Mouse (Mus musculus): ENCODE measurements around the gene 4933424G06Rik. TPM values are rescaled to one million over a fixed set of nuclear protein-coding genes. Genes with fewer than 3 reads are reported as not detected.
A peak's percentile ranks its signal among the peaks of the same experiment; 100 is the strongest.

4933424G06Rik gene
- polyA plus RNA-seq, 1 experiment from 2014 or later = 0.21 TPM

DNA sequence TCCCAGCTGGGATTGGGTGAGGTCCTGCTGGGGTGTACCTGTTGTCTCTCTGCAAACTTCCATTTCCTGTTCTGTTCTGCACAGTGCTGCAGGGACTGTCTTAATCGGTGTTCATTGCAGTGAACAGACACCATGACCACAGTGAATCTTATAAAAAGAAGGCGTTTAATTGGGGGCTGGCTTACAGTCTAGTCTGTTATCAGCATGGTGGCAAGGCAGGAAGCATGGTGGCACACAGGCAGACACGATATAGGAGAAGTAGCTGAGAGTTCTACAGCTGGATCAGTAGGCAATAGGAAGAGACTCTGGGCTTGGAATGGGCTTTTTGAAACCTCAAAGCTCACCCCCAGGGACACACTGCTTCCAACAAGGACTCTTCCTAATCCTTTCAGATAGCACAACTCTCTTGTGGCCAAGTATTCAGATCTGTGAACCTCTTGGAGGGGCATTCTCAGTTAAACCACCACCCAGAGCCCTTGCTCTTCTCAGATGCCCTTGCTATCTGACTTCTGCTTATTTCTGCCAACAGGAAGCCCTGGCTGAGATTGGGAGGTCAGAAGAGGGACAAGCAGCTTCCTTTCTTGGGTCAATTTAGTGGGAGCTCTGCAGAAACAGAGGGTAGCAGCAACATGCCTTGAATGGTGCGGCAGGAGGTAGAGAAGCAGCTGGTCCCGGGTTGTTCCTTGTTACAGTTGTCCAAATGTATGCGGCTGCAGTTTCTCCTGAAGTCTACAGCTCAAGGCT, 44.2 kb downstream of the 4933424G06Rik start:
- Histone ChIP-seq H3K9ac (replicated peaks) (no peak overlapping the region), H3K27me3 (no peaks in the 10 kb centered on the region), H3K4me3 (replicated peaks) (no peak overlapping the region), H3K27ac (no peak overlapping the region), H3K9me3 (no peaks in the 10 kb centered on the region), H3K4me1 (replicated peaks) (no peaks in the 10 kb centered on the region), H3K36me3 (no peaks in the 10 kb centered on the region), H3K4me2 (no peak overlapping the region)
- WGBS = 76% methylated on average over 6 of the region's 6 CpGs
- ATAC-seq (ENCODE audit: insufficient number of reproducible peaks, insufficient read depth, low FRiP score, low TSS enrichment, low read depth) = no peak

DNA sequence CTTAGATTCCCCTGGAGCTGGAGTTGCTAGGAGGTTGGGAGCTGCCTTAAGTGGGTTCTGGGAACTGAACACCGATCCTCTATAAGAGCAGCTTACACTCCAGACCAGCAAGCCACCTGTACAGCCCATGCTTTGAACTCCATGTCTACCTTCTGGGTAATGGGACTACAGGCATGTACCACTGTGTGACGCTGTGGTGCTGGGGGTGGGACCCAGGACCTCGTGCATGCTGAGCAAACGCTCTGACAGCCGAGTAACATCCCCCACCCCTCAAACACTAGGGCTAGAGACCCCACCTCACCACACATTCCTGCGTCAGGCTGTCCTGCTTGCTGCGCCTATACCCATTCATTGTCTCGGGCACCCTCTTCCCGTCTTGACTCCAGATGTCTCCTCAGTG, 48.6 kb downstream of the 4933424G06Rik start:
- WGBS = 89% methylated on average over 9 of the region's 9 CpGs
- Histone ChIP-seq H3K27ac (no peak overlapping the region), H3K9ac (replicated peaks) (no peak overlapping the region), H3K4me1 (replicated peaks) (no peaks in the 10 kb centered on the region), H3K4me2 (no peak overlapping the region), H3K27me3 (no peaks in the 10 kb centered on the region), H3K36me3 (no peaks in the 10 kb centered on the region), H3K9me3 (no peaks in the 10 kb centered on the region), H3K4me3 (replicated peaks) (no peak overlapping the region)
- ATAC-seq (ENCODE audit: insufficient number of reproducible peaks, insufficient read depth, low FRiP score, low TSS enrichment, low read depth) = no peak

DNA sequence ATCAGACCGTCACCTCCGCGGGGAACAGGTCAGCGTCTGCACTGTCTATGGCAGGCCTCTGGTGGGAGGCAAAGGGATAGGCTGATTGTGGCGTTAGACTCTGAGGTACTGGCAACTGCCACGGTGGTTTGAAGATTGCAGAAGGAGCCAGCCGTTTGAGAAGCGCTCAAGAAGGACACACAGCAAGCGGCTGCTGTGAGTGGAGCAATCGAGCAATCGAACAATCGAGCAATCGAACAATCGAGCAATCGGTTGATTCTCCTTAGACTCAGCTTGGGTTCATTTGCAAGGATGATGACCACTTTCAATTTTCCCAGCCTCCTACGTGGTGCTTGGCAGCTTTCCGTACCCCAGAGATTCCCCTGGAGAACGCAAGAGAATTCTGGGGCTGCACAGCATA, 49.1 kb downstream of the 4933424G06Rik start:
- H3K4me3 ChIP-seq (replicated peaks) = no peak overlapping the region
- 87% methylated on average over 18 of the region's 18 CpGs for WGBS
- no peak overlapping the region for H3K9ac ChIP-seq (replicated peaks)
- H3K27ac ChIP-seq = no peak overlapping the region
- H3K36me3 ChIP-seq = no peaks in the 10 kb centered on the region
- no peak for ATAC-seq (ENCODE audit: insufficient number of reproducible peaks, insufficient read depth, low FRiP score, low TSS enrichment, low read depth)
- H3K9me3 ChIP-seq = no peaks in the 10 kb centered on the region
- no peaks in the 10 kb centered on the region for H3K4me1 ChIP-seq (replicated peaks)
- H3K4me2 ChIP-seq = no peak overlapping the region
- no peaks in the 10 kb centered on the region for H3K27me3 ChIP-seq

GRCm38 (mm10) chr1:36760401-36760800, 50.5 kb downstream of the 4933424G06Rik start:
- no peak for ATAC-seq (ENCODE audit: insufficient number of reproducible peaks, insufficient read depth, low FRiP score, low TSS enrichment, low read depth)
- no peaks in the 10 kb centered on the region for H3K36me3 ChIP-seq
- H3K4me2 ChIP-seq = no peak overlapping the region
- no peak overlapping the region for H3K27ac ChIP-seq
- WGBS = 80% methylated on average over 9 of the region's 9 CpGs
- H3K9me3 ChIP-seq = no peaks in the 10 kb centered on the region
- H3K27me3 ChIP-seq = no peaks in the 10 kb centered on the region
- H3K4me3 ChIP-seq (replicated peaks) = no peak overlapping the region
- H3K9ac ChIP-seq (replicated peaks) = no peak overlapping the region
- no peaks in the 10 kb centered on the region for H3K4me1 ChIP-seq (replicated peaks)

GRCm38 (mm10) chr1:36761061-36761460, 51.1 kb downstream of the 4933424G06Rik start:
- 87% methylated on average over 8 of the region's 8 CpGs for WGBS
- ATAC-seq (ENCODE audit: insufficient number of reproducible peaks, insufficient read depth, low FRiP score, low TSS enrichment, low read depth) = no peak
- no peak overlapping the region for H3K27ac ChIP-seq
- no peak overlapping the region for H3K4me2 ChIP-seq
- H3K9me3 ChIP-seq = no peaks in the 10 kb centered on the region
- no peak overlapping the region for H3K9ac ChIP-seq (replicated peaks)
- no peaks in the 10 kb centered on the region for H3K27me3 ChIP-seq
- H3K36me3 ChIP-seq = no peaks in the 10 kb centered on the region
- no peak overlapping the region for H3K4me3 ChIP-seq (replicated peaks)
- H3K4me1 ChIP-seq (replicated peaks) = no peaks in the 10 kb centered on the region

DNA sequence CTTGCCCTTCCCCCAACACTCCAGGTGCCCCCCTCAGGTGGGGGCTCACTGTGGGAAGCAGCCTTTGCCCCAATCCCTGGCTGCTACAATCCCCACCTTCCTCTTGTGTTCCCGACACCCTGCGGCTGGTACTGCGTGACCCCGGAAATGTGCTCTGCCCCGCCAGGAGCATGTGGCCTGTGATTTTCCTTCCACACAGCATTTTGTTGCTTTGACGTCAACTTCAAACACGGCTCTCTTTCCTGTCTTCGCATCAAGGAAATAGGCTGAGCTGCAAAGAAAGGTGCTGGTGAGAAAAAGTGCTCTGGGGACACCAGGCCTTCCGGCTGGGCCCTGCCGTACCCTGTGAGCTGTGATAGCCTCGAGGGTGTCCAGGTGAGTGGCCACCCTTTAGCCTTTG, 51.6 kb downstream of the 4933424G06Rik start, which contains the start of gene Zap70:
Gene Zap70 (plus strand): TSS at position 231 of the 400 bp plus-strand sequence.
- Histone ChIP-seq H3K27ac (no peak within 1 kb of the TSS), H3K4me2 (no peak within 1 kb of the TSS), H3K9me3 (no peaks in the 10 kb centered on the region), H3K4me3 (replicated peaks) (no peak within 1 kb of the TSS), H3K9ac (replicated peaks) (no peak within 1 kb of the TSS), H3K27me3 (no peaks in the 10 kb centered on the region), H3K36me3 (no peaks in the 10 kb centered on the region), H3K4me1 (replicated peaks) (0 out of 2 replicates have a peak, but pooled peaks cover under 1% of the 10 kb centered on the region)
- WGBS = 73% methylated on average over 11 of the region's 11 CpGs
- ATAC-seq (ENCODE audit: insufficient number of reproducible peaks, insufficient read depth, low FRiP score, low TSS enrichment, low read depth) = no peak

GRCm38 (mm10) chr1:36766431-36767205, 56.7 kb downstream of the 4933424G06Rik start:
- Histone ChIP-seq H3K36me3 (no peaks in the 10 kb centered on the region), H3K4me2 (no peak overlapping the region), H3K9ac (replicated peaks) (no peak overlapping the region), H3K27me3 (peaks cover 23% of the 10 kb centered on the region), H3K9me3 (no peaks in the 10 kb centered on the region), H3K4me1 (replicated peaks) (0 out of 2 replicates have a peak, but pooled peaks cover 2% of the 10 kb centered on the region), H3K27ac (no peak overlapping the region), H3K4me3 (replicated peaks) (no peak overlapping the region)
- WGBS = 54% methylated on average over 4 of the region's 4 CpGs
- no peak for ATAC-seq (ENCODE audit: insufficient number of reproducible peaks, insufficient read depth, low FRiP score, low TSS enrichment, low read depth)

GRCm38 (mm10) chr1:36767321-36767720, 57.4 kb downstream of the 4933424G06Rik start:
- Histone ChIP-seq H3K27me3 (peaks cover 30% of the 10 kb centered on the region), H3K9ac (replicated peaks) (no peak overlapping the region), H3K4me2 (no peak overlapping the region), H3K4me1 (replicated peaks) (0 out of 2 replicates have a peak, but pooled peaks cover 2% of the 10 kb centered on the region), H3K36me3 (no peaks in the 10 kb centered on the region), H3K27ac (no peak overlapping the region), H3K4me3 (replicated peaks) (no peak overlapping the region), H3K9me3 (no peaks in the 10 kb centered on the region)
- no peak for ATAC-seq (ENCODE audit: insufficient number of reproducible peaks, insufficient read depth, low FRiP score, low TSS enrichment, low read depth)
- WGBS = 44% methylated on average over 10 of the region's 10 CpGs

GRCm38 (mm10) chr1:36768786-36769185, 58.8 kb downstream of the 4933424G06Rik start:
- Histone ChIP-seq H3K9ac (replicated peaks) (no peak overlapping the region), H3K4me3 (replicated peaks) (no peak overlapping the region), H3K4me2 (no peak overlapping the region), H3K4me1 (replicated peaks) (0 out of 2 replicates have a peak, but pooled peaks cover 2% of the 10 kb centered on the region), H3K36me3 (no peaks in the 10 kb centered on the region), H3K9me3 (no peaks in the 10 kb centered on the region), H3K27ac (no peak overlapping the region), H3K27me3 (peaks cover 30% of the 10 kb centered on the region)
- ATAC-seq (ENCODE audit: insufficient number of reproducible peaks, insufficient read depth, low FRiP score, low TSS enrichment, low read depth) = no peak
- WGBS = 77% methylated on average over 5 of the region's 5 CpGs

- H3K9ac ChIP-seq (replicated peaks) = no peak overlapping the region
- 86% methylated on average over 1 of the region's 1 CpGs for WGBS
- no peaks in the 10 kb centered on the region for H3K9me3 ChIP-seq
These were observed 60.0 kb downstream of the 4933424G06Rik start for GRCm38 (mm10) chr1:36769951-36770350.

GRCm38 (mm10) chr1:36770998-36771397, 61.0 kb downstream of the 4933424G06Rik start:
- ATAC-seq (ENCODE audit: insufficient number of reproducible peaks, insufficient read depth, low FRiP score, low TSS enrichment, low read depth) = no peak
- H3K9ac ChIP-seq (replicated peaks) = peak overlapping the region; percentile 44; the same call in 1 of the 2 replicates
- H3K27ac ChIP-seq = no peak overlapping the region
- WGBS = 17% methylated on average over 27 of the region's 27 CpGs
- peak overlapping the region; percentile 57 for H3K4me2 ChIP-seq
- H3K36me3 ChIP-seq = no peaks in the 10 kb centered on the region
- peaks cover 30% of the 10 kb centered on the region for H3K27me3 ChIP-seq
- peak overlapping the region; percentile 36 for H3K4me3 ChIP-seq (replicated peaks)
- 0 out of 2 replicates have a peak, but pooled peaks cover 2% of the 10 kb centered on the region for H3K4me1 ChIP-seq (replicated peaks)
- H3K9me3 ChIP-seq = peaks cover 5% of the 10 kb centered on the region; the same call in 1 of the 2 replicates

More at GRCm38 (mm10) chr1:36769951-36770350, 60.0 kb downstream of the 4933424G06Rik start:
- Histone ChIP-seq H3K27me3 (peaks cover 30% of the 10 kb centered on the region), H3K27ac (no peak overlapping the region), H3K4me2 (no peak overlapping the region), H3K36me3 (no peaks in the 10 kb centered on the region), H3K4me1 (replicated peaks) (0 out of 2 replicates have a peak, but pooled peaks cover 2% of the 10 kb centered on the region), H3K4me3 (replicated peaks) (no peak overlapping the region)
- ATAC-seq (ENCODE audit: insufficient number of reproducible peaks, insufficient read depth, low FRiP score, low TSS enrichment, low read depth) = no peak

Measured in limb, embryonic 12.5 days (tissue).